Comparison of ENCODE assay signal across 34 mouse cellular contexts in the genomic region with DNA sequence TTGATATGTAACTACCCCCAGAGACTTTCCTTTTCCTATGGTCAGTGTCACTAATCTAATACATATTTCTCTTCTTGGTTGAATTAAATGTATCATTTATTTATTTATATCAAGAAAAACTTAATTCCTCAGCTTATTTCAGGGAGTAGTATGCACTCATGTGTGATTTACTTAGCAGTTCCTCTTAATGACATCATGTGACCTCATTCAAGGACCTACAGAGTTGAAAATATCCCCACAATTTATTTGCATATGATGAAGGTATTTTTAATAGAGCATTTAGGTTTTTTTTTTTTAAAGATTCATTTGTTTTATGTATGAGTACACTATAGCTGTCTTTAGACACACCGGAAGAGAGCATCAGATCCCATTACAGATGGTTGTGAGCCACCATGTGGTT.
"Had no signal": no experiment of that assay in that cellular context is flagged by ENCODE, and none has a peak within 500 bp of the region (broad histone marks: within the 10 kb centered on the region; RNA-seq: fewer than 3 reads in every experiment).

No protein-coding gene starts in this region.

- H3K27ac ChIP-seq: heart, embryonic 10.5 days; heart, embryonic 13.5 days; heart, embryonic 15.5 days; hindbrain, embryonic 10.5 days; hindbrain, embryonic 12.5 days; hindbrain, embryonic 13.5 days; hindbrain, embryonic 14.5 days; hindbrain, embryonic 15.5 days; hindbrain, postnatal 0 days; intestine, embryonic 15.5 days; kidney, embryonic 15.5 days; kidney, postnatal 0 days; layer of hippocampus, adult 2 months had no signal

- H3K36me3 ChIP-seq: heart, embryonic 15.5 days; intestine, embryonic 15.5 days; kidney, embryonic 15.5 days had no signal

- H3K4me2 ChIP-seq: heart, embryonic 11.5 days; heart, embryonic 12.5 days; heart, embryonic 13.5 days; heart, embryonic 15.5 days; hindbrain, embryonic 12.5 days; hindbrain, embryonic 13.5 days; hindbrain, embryonic 14.5 days; hindbrain, embryonic 15.5 days; intestine, embryonic 15.5 days; kidney, embryonic 15.5 days had no signal

- H3K4me3 ChIP-seq: heart, embryonic 10.5 days; heart, embryonic 12.5 days; heart, embryonic 13.5 days; heart, embryonic 15.5 days; hindbrain, embryonic 10.5 days; hindbrain, embryonic 12.5 days; hindbrain, embryonic 13.5 days; hindbrain, embryonic 15.5 days; intestine, embryonic 15.5 days; kidney, embryonic 15.5 days; layer of hippocampus, adult 2 months had no signal

- H3K27me3 ChIP-seq: heart, embryonic 12.5 days; heart, embryonic 13.5 days; heart, embryonic 15.5 days; hindbrain, embryonic 12.5 days; hindbrain, embryonic 13.5 days; hindbrain, embryonic 15.5 days; intestine, embryonic 15.5 days; kidney, embryonic 15.5 days had no signal

- H3K9ac ChIP-seq: heart, embryonic 12.5 days; heart, embryonic 13.5 days; heart, embryonic 15.5 days; hindbrain, embryonic 12.5 days; hindbrain, embryonic 13.5 days; hindbrain, embryonic 14.5 days; hindbrain, embryonic 15.5 days; intestine, embryonic 15.5 days; kidney, embryonic 15.5 days had no signal

- H3K9me3 ChIP-seq: heart, embryonic 10.5 days; heart, embryonic 12.5 days; heart, embryonic 13.5 days; heart, embryonic 15.5 days; hindbrain, embryonic 10.5 days; hindbrain, embryonic 12.5 days; hindbrain, embryonic 13.5 days; hindbrain, embryonic 15.5 days; intestine, embryonic 15.5 days; kidney, embryonic 15.5 days had no signal

- DNase-seq: heart, postnatal 14 days; heart, postnatal 36 days; heart, postnatal 4 days; kidney, adult 11 months; kidney, adult 18-20 months; kidney, adult 2 months; kidney, adult 8-10 months; kidney, adult 9 months; kidney, postnatal 10 days; kidney, postnatal 14 days; kidney, postnatal 25 days; kidney, postnatal 36 days; kidney, postnatal 4 days; layer of hippocampus, adult 9-11 months; layer of hippocampus, postnatal 36 days had no signal

- H3K4me1 ChIP-seq: heart, embryonic 10.5 days; heart, embryonic 12.5 days; heart, embryonic 13.5 days; heart, embryonic 15.5 days; hindbrain, embryonic 10.5 days; hindbrain, embryonic 12.5 days; hindbrain, embryonic 13.5 days; hindbrain, embryonic 15.5 days; intestine, embryonic 15.5 days; kidney, embryonic 15.5 days had no signal

- ATAC-seq: hindbrain, embryonic 16.5 days; hindbrain, postnatal 0 days; inflammation-experienced regulatory T-cells, adult 6 months; intestine, embryonic 15.5 days; intestine, embryonic 16.5 days; intestine, postnatal 0 days had no signal
